Mouse (Mus musculus): Measurements from ENCODE around the gene Ndufs7. TPM values are rescaled to one million over a fixed set of nuclear protein-coding genes. Genes with fewer than 3 reads are reported as not detected.
A peak's percentile ranks its signal among the peaks of the same experiment; 100 is the strongest.
"Not testable (repeated sequence)": the region's sequence is repeated elsewhere in the genome, so short reads cannot be mapped to it uniquely, and the experiment has no call there.

Gene Ndufs7
- polyA plus RNA-seq, 1 experiment: 226 TPM

DNA sequence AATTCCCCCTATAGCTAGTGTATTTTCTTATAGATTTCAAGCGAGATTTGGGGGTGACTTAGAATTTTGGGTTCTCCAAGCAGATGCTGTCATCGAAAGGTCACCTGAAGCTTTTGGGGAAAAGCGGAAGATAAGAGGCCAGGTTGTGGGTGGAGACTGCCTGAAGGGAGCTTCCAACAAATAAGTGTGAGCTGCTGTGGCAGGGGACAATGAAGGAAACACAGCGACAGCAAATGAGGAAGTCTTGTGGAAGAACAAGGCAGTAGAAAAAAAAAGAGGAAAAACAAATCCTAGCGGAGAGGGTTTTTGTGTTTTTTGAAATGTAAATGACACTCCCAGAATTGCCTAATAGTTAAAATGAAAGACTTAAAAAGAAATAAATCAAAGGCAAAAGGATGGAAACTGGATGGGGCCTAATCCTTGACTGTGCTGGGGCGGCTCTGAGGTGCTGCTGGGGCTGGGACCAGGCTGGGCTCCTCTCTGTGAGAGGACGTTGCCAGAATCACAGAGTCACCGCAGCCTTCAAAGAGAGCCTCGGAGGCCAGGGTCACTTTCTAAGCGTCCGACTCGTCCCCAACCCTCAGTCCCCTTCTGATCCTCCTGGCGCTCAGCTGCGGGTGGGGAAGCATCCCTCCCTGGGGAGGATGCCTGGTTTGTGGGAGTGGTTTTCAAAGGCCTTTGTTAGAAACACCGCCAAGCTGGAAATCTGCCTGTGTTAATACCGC, 33.7 kb upstream of the Ndufs7 start:
- Histone ChIP-seq H3K9me3 (no peaks in the 10 kb centered on the region), H3K27me3 (replicated peaks) (peaks cover 48% of the 10 kb centered on the region), H3K36me3 (replicated peaks; ENCODE audit: low read length) (no peaks in the 10 kb centered on the region), H3K4me1 (peaks cover 11% of the 10 kb centered on the region), H3K4me3 (replicated peaks) (no peak overlapping the region)
- TF ChIP-seq FLI1 (IDR thresholded peaks at IDR 0.05; ENCODE audit: low read length) (no peak), GATA1 (IDR thresholded peaks at IDR 0.05; ENCODE audit: borderline replicate concordance, low read length) (no peak)

DNA sequence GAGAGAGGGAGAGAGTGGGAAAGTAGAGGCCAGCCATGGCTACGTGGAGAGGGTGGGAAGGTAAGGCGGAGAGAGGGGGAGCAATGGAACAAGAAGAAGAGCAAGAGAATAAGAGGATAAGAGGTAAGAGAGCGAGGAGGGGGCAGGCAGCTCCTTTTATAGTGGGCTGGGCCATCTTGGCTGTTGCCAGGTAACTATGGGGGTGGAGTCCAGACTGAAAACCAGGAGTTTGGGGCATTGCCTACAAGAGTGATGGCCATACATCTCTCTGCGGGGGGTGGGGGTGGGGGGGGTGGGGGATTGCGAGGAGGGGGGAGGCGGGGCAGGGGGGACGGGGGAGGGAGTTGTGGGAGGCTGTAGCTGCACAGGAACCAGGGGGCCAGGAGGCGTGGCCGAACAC, 28.2 kb upstream of the Ndufs7 start:
- Histone ChIP-seq H3K4me3 (replicated peaks) (no peak overlapping the region), H3K9me3 (no peaks in the 10 kb centered on the region), H3K27me3 (replicated peaks) (peaks cover 70% of the 10 kb centered on the region), H3K4me1 (peaks cover 18% of the 10 kb centered on the region), H3K36me3 (replicated peaks; ENCODE audit: low read length) (no peaks in the 10 kb centered on the region)
- no peak for TF ChIP-seq FLI1 (IDR thresholded peaks at IDR 0.05; ENCODE audit: low read length)
- no peak for TF ChIP-seq GATA1 (IDR thresholded peaks at IDR 0.05; ENCODE audit: borderline replicate concordance, low read length)

DNA sequence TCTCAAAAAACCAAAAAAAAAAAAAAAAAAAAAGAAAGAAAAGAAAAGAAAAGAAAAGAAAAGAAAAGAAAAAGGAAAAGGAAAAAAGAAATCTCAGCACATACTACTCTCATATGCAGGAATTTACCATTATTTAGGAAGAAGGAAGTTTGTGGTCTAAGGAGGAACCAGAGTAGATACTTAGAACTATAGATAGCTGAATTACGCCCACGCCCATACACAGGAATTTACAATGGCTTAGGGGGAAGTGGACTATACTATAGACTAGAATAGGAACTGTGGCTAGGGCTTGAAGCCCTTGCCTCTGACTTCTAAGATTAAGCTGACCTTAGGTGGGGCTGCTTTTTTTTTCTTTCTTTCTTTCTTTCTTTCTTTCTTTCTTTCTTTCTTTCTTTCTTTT, 25.8 kb upstream of the Ndufs7 start:
- Histone ChIP-seq H3K27me3 (replicated peaks) (peaks cover 58% of the 10 kb centered on the region), H3K4me1 (peaks cover 38% of the 10 kb centered on the region)
- H3K36me3 ChIP-seq (replicated peaks; ENCODE audit: low read length); H3K4me3 ChIP-seq (replicated peaks); H3K9me3 ChIP-seq: not testable (repeated sequence)

DNA sequence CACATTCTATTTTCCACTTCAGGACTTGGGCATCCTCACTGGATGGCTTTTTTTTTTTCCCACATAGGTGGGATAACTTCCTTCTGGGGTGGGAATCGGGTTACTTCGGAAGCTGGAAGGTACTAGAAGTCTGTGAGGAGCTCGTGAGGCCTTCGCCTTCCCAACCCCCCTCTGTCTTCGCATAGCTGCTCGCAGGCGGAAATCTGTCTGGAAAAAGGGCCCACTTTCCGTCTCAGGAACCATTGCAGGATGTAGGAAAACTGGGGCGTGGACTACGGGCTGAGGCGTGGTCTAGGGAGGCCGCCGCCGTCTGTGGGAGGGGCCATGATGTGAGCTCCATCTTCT, 22.9 kb upstream of the Ndufs7 start:
- H3K36me3 ChIP-seq (replicated peaks; ENCODE audit: low read length): peaks cover 34% of the 10 kb centered on the region
- TF ChIP-seq FLI1 (IDR thresholded peaks at IDR 0.05; ENCODE audit: low read length) (no peak), GATA1 (IDR thresholded peaks at IDR 0.05; ENCODE audit: borderline replicate concordance, low read length) (no peak)
- H3K27me3 ChIP-seq (replicated peaks): peaks cover 33% of the 10 kb centered on the region
- peak overlapping the region; percentile 93 for H3K4me3 ChIP-seq (replicated peaks)
- peaks cover 46% of the 10 kb centered on the region for H3K4me1 ChIP-seq
- H3K9me3 ChIP-seq: no peaks in the 10 kb centered on the region

DNA sequence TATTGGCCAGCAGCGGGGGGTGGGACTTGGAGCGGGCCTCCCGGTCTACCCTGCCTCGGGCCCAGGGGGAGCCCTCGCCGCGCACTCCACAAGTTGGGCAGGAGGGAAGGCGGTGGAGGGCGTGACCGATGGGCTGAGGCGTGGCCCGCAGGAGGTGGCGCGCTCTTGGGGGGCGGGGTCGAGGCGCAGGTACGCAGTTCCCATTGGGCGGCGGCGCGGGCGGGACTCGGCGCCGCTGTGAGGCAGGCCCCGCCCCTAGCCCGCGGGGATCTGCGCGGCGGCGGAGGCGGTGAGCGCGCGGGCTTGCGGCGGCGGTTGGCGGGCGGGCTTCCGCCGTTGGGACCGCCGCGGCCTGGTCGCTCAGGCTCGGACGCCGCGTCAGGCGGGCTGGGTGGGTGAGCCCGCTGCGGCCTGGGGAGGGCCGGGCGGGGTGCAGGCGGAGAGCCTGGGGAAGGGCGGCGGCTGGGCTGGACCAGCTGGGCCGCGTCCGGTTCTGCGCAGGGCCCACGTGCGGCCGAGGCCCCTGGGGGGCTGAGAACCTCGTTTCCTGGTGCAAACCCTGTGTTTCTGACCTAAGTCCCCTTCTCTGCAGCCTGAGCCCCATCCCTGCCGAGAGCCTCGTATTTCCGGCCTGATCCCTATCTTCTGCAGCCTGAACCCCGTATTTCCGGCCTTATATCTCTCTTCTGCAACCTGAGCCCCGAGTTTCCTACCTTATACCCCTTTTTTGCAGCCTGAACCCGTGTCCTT, 22.3 kb upstream of the Ndufs7 start, which contains the start of gene Mum1:
Gene Mum1 (plus strand): TSS at position 19 of the 750 bp plus-strand sequence.
- Histone ChIP-seq H3K4me1 (peaks cover 48% of the 10 kb centered on the region), H3K4me3 (replicated peaks) (peak within 1 kb of the TSS; percentile 93), H3K27me3 (replicated peaks) (peaks cover 28% of the 10 kb centered on the region), H3K36me3 (replicated peaks; ENCODE audit: low read length) (peaks cover 37% of the 10 kb centered on the region), H3K9me3 (no peaks in the 10 kb centered on the region)
- no peak for TF ChIP-seq FLI1 (IDR thresholded peaks at IDR 0.05; ENCODE audit: low read length)
- no peak for TF ChIP-seq GATA1 (IDR thresholded peaks at IDR 0.05; ENCODE audit: borderline replicate concordance, low read length)

GRCm38 (mm10) chr10:80227166-80227539, 21.8 kb upstream of the Ndufs7 start:
- Histone ChIP-seq H3K4me1 (peaks cover 50% of the 10 kb centered on the region), H3K4me3 (replicated peaks) (peak overlapping the region; percentile 93), H3K27me3 (replicated peaks) (peaks cover 22% of the 10 kb centered on the region), H3K36me3 (replicated peaks; ENCODE audit: low read length) (peaks cover 43% of the 10 kb centered on the region), H3K9me3 (no peaks in the 10 kb centered on the region)
- TF ChIP-seq GATA1 (IDR thresholded peaks at IDR 0.05; ENCODE audit: borderline replicate concordance, low read length): no peak
- no peak for TF ChIP-seq FLI1 (IDR thresholded peaks at IDR 0.05; ENCODE audit: low read length)

GRCm38 (mm10) chr10:80227877-80228775, 20.8 kb upstream of the Ndufs7 start:
- TF ChIP-seq GATA1 (IDR thresholded peaks at IDR 0.05; ENCODE audit: borderline replicate concordance, low read length): no peak
- no peak for TF ChIP-seq FLI1 (IDR thresholded peaks at IDR 0.05; ENCODE audit: low read length)
- H3K4me3 ChIP-seq (replicated peaks): peak overlapping the region; percentile 93

DNA sequence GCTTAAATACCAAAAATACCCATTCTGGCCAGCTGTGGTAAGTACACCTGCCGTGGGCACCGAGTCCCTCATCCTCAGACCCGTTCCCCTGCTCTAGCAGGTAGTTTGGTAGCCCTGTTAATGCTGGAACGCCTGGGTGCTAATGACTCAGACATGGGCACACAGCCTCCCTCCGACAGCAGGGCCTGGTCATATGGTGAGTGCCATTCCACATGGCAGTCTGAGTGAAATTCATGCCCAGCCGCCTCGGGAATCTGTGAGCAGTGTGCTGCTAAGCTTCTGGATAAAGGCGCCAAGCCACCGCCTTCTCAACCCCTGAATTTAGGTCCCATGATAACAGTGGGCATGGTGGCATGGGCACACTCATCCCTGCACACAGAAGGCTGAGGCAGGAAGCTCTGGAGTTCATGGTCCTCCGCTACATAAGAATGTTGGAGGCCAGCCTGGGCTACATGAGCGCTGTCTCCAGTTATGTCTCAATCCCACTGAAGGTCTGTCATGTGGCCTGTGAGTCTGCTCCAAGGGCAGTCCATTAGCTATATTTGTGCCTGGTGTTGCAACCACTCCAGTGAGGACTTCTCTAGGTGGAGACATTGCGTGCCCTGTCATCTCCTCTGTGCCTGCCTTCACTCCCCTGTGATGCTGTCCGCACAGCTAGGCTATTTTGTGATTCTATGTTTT, 12.6 kb upstream of the Ndufs7 start:
- Histone ChIP-seq H3K4me3 (replicated peaks) (no peak overlapping the region), H3K4me1 (peaks cover 26% of the 10 kb centered on the region; the same call in 1 of the 2 replicates), H3K27me3 (replicated peaks) (no peaks in the 10 kb centered on the region), H3K36me3 (replicated peaks; ENCODE audit: low read length) (peaks cover 98% of the 10 kb centered on the region), H3K9me3 (no peaks in the 10 kb centered on the region)
- no peak for TF ChIP-seq FLI1 (IDR thresholded peaks at IDR 0.05; ENCODE audit: low read length)
- TF ChIP-seq GATA1 (IDR thresholded peaks at IDR 0.05; ENCODE audit: borderline replicate concordance, low read length): no peak

More at GRCm38 (mm10) chr10:80227877-80228775, 20.8 kb upstream of the Ndufs7 start:
- Histone ChIP-seq H3K4me1 (peaks cover 50% of the 10 kb centered on the region), H3K27me3 (replicated peaks) (peaks cover 18% of the 10 kb centered on the region), H3K9me3 (no peaks in the 10 kb centered on the region), H3K36me3 (replicated peaks; ENCODE audit: low read length) (peaks cover 53% of the 10 kb centered on the region)

- Histone ChIP-seq H3K4me3 (replicated peaks) (no peak overlapping the region), H3K4me1 (peaks cover 21% of the 10 kb centered on the region; the same call in 1 of the 2 replicates), H3K36me3 (replicated peaks; ENCODE audit: low read length) (peaks cover 97% of the 10 kb centered on the region), H3K9me3 (no peaks in the 10 kb centered on the region), H3K27me3 (replicated peaks) (no peaks in the 10 kb centered on the region)
- TF ChIP-seq GATA1 (IDR thresholded peaks at IDR 0.05; ENCODE audit: borderline replicate concordance, low read length) (no peak), FLI1 (IDR thresholded peaks at IDR 0.05; ENCODE audit: low read length) (no peak)
These were observed 11.9 kb upstream of the Ndufs7 start for GRCm38 (mm10) chr10:80237020-80237419.

Data from megakaryocyte, embryonic 14.5 days (primary cell).